Mouse (Mus musculus): Measurements from ENCODE around the gene Psors1c2. TPM values are rescaled to one million over a fixed set of nuclear protein-coding genes. Genes with fewer than 3 reads are reported as not detected.

Gene Psors1c2
- total RNA-seq, 4 experiments from 2014 or later = not detected

- peak; percentile 91 to 92 for DNase-seq (ENCODE audit: low spot score in 2 of 2)
These were observed 16.1 kb upstream of the Psors1c2 start, which contains the start of the genes Tcf19 and Cchcr1 for GRCm38 (mm10) chr17:35516652-35517500. Gene Tcf19 (minus strand): TSS chr17:35516824. Gene Cchcr1 (plus strand): TSS chr17:35517100.

- no peak for DNase-seq (ENCODE audit: low spot score in 2 of 2)
These were observed 15.5 kb upstream of the Psors1c2 start for GRCm38 (mm10) chr17:35517526-35517925.

DNA sequence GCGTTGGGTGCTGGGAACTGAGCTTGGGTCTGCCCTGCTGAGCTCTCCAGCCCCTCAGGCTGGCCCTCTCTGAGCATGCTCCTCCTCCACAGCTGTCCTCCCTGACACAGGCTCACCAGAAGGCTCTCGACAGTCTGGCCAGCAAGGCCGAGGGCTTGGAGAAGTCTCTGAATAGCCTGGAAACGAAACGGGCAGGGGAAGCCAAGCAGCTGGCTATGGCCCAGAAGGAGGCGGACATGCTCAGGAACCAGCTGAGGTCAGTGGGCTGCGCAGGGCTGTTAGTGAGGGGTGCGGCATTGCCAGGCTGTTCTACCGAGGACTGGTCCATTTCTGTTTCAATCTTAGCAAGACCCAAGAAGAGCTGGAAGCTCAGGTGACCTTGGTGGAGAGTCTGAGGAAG, 8.6 kb upstream of the Psors1c2 start:
- DNase-seq (ENCODE audit: low spot score in 2 of 2) = no peak

GRCm38 (mm10) chr17:35526644-35527043, 6.4 kb upstream of the Psors1c2 start:
- DNase-seq (ENCODE audit: low spot score in 2 of 2) = no peak

DNA sequence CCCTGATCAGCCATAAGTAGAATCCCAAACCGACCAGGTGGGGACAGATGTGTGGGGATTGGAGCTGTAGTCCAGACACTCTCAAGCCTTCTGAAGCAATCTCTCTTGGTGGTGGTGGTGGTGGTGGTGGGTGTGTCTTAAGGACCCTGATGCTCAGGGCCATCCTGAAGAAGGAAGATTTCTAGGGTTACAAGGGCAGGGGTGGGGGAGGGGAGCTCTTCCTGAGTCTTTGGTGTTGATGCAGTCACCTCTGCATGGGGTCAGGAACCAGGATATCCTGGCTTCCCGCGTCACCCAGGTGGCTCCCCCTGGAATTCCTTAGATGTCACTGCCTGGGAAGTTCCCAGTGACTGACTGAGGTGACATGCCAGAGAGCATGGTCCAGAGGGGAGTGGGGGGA, 641 bp upstream of the Psors1c2 start:
- DNase-seq (ENCODE audit: low spot score in 2 of 2) = no peak

DNA sequence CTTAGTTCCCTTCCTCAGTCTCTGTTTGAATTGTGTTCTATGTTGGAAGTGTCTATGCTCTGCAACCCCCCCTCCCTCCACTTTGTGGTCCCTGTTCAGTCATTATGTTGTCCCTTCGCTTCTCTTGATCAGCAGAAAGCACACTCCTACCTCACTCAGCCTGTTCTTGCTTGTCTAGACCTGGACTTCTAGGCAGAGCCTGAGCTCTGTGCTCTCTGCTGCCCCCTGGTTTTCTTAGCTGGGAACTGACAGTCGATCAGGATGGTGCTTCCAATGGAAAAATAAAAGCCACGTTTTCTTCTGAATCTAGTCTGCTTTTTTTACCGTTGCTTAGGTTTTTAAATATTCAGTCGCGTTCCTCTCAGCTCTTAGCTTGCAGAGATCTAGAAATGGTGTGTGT, 1.3 kb downstream of the Psors1c2 start:
- peak in 1 of 2 experiments; percentile 27 for DNase-seq (ENCODE audit: low spot score in 2 of 2)

- no peak for DNase-seq (ENCODE audit: low spot score in 2 of 2)
These were observed 4.4 kb downstream of the Psors1c2 start for GRCm38 (mm10) chr17:35537421-35537820.

- DNase-seq (ENCODE audit: low spot score in 2 of 2) = no peak
These were observed 5.5 kb downstream of the Psors1c2 start for GRCm38 (mm10) chr17:35538476-35538875.

DNA sequence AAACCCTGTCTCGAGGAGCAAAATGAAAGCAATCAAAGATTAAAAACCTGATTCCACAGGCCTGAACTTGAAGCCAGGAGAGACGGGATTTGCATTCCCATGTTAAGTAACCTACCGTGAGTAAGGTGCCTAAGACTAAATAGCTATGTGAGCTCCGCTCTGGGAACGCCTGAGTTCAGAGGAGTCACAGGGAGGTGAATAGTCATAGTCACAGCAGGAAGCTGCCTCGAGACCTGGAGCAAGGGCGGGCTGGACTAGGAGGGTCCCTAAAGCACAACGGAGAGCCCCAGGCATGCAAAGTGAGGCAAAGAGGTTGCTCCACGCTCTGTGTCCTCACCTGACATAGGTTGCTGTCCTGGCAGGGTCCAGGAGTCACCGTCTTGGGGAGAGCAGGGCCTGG, 6.5 kb downstream of the Psors1c2 start:
- DNase-seq (ENCODE audit: low spot score in 2 of 2) = no peak

GRCm38 (mm10) chr17:35542761-35543411, 9.9 kb downstream of the Psors1c2 start:
- DNase-seq (ENCODE audit: low spot score in 2 of 2) = no peak

GRCm38 (mm10) chr17:35543412-35543861, 10.4 kb downstream of the Psors1c2 start:
- DNase-seq (ENCODE audit: low spot score in 2 of 2) = no peak

DNA sequence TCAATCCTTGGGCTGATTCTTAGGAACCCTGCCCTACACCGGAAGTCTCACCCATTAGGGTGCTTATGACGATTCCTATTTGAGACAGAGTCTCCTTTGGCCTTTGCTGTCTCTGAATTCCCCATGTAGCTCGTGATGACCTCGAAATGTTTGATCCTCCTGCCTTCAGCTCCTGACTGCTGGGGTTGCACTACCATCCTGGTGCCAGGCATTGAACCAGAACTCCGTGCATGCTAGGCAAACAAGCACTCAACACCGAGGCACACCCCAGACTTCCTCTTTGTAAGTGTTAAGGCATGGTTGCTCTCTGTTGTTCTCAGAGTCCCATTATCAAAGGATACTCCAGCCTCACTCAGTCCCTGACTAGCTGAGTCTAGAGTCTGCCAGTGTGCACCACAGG, 11.0 kb downstream of the Psors1c2 start:
- no peak for DNase-seq (ENCODE audit: low spot score in 2 of 2)

GRCm38 (mm10) chr17:35544680-35545079, 11.7 kb downstream of the Psors1c2 start:
- no peak for DNase-seq (ENCODE audit: low spot score in 2 of 2)

- DNase-seq (ENCODE audit: low spot score in 2 of 2) = no peak
These were observed 14.5 kb downstream of the Psors1c2 start for GRCm38 (mm10) chr17:35547465-35547864.

DNA sequence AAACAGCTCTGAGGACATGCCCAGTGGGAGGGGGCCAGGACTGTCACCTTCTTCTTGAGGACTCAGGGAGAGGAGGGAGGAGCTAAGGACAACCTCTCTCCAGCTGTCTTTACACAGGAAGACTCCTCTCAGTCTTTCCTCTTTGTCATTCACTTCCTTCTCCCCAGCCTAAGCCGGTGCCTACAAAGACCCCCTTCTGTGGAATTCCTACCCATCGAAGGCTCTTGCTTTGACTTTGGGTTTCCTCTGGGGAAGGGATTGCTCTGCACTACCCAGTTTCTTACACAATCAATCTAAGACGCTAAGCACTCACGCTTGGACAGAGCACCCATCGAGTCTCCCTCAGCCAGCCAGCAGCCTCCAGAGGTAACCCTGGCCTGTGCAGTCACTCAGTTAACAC, 15.6 kb downstream of the Psors1c2 start:
- DNase-seq (ENCODE audit: low spot score in 2 of 2) = no peak

DNA sequence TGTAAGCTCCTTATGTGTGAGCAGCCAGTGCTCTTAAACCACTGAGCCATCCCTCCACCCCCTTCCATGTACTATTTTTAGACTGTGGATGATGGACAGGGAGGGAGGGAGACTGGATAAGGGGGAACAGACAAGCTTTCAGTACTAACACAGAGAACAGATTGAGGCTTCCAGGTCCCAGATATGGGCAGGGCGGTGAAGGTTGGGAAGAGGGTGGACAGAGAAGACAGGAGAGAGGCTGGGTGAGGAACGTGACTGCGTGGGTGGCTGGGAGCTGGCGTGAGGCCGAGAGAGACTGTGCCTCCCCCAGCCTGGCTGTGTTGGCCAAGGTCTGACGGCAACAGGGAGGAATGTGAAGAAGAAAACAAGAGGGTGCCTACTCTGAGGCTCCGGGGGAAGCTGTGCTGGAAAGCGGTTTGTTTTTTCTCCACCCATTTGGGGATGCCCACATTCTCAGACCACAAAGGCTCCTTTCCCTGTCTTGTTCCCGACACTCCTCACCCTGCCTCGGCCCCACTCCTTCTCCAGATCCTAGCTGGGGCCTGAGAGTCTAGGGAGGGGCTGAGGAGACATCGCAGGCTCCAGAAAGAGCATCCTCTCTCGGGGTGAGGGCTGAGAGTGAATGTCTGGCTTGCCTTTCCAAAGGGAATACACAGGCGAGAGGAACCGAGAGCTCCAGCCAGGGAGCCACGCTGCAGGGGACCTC, 16.6 kb downstream of the Psors1c2 start:
- DNase-seq (ENCODE audit: low spot score in 2 of 2) = peak; percentile 40 to 55

GRCm38 (mm10) chr17:35550143-35550494, 17.1 kb downstream of the Psors1c2 start:
- no peak for DNase-seq (ENCODE audit: low spot score in 2 of 2)

DNA sequence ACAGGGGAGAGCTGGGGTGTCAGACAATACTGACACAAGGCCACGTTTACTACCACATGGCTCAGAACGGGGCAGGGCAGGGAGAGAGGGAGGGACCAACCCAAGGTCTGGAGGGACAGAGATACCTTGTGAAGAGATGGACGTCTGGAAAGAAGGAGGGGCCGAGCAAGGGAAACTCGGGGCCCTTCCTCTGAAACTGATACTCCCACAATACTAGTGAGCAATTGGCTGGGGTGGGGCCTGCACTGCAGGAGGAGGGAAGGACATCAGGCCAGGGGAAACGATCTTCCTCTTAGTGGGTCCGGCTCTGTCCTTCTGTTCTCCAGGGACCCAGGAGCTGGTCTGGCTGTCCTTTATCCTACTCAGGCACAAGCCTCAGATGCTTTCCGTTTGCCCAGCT, 17.9 kb downstream of the Psors1c2 start:
- DNase-seq (ENCODE audit: low spot score in 2 of 2) = no peak

- DNase-seq (ENCODE audit: low spot score in 2 of 2) = no peak
These were observed 18.9 kb downstream of the Psors1c2 start, which contains the start of gene Cdsn for GRCm38 (mm10) chr17:35551881-35552414. Gene Cdsn (plus strand): TSS chr17:35552128.

DNA sequence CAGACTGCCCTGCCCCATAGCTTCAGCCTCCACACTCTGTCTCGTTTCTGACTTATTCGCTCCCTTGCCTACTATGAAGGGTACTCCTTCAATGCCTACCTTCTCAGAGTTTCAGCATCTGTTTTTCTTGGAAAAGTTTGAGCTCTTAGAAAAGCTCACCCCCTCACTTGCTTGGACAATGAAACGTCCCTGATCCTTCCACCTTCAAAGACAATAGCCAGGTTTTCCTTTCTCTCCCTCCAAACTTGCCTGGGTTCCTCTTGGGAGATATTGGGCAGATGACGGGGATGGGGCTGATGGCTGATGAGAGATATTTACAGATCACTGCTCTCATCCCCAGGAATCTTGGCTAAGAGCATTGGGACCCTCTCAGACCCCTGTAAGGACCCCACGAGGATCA, 21.3 kb downstream of the Psors1c2 start:
- no peak for DNase-seq (ENCODE audit: low spot score in 2 of 2)

DNA sequence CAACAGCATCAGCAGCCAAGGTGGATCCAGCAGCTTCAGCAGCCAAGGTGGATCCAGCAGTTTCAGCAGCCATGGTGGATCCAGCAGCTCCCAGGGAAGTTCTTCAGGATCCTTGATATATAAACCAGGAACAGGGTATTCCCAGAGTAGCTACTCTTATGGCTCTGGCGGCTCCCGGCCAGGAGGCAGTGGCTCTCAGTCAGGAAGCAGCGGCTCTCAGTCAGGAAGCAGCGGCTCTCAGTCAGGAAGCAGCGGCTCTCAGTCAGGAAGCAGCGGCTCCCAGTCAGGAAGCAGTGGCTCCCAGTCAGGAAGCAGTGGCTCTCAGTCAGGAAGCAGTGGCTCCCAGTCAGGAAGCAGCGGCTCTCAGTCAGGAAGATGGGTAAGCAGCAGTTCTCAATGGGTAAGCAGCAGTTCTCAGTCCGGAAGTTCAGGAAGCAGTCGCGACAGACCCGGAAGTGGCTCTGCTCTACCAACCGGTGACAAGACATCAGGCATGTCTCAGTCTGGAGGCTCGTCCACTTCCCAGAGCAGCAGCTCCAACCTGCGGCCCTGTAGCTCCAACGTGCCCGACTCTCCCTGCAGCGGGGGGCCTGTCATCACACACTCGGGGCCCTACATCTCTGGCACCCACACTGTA, 21.9 kb downstream of the Psors1c2 start:
- no peak for DNase-seq (ENCODE audit: low spot score in 2 of 2)
